Mouse (Mus musculus) bone marrow macrophage, adult 2 months (primary cell): Measurements from ENCODE around the gene Ncaph. TPM values are rescaled to one million over a fixed set of nuclear protein-coding genes. Genes with fewer than 3 reads are reported as not detected.

Source experiments
- H3K27ac ChIP-seq: 2 replicates; pipeline ENCODE4 v1.5.1; 2012; ENCODE audit warnings: low read depth, low read length; ENCODE audit not compliant: insufficient read depth
- H3K4me1 ChIP-seq: 2 replicates; pipeline ENCODE4 v1.6.1; 2012; ENCODE audit warnings: low read length; ENCODE audit not compliant: control insufficient read depth, insufficient read depth
- H3K4me3 ChIP-seq: 2 replicates; pipeline ENCODE4 v1.5.1; 2012; ENCODE audit warnings: mild to moderate bottlenecking, low read length, moderate library complexity; ENCODE audit not compliant: insufficient read depth
- CTCF ChIP-seq: IDR thresholded peaks from 2 replicates; pipeline ENCODE4 v1.5.1; 2012; ENCODE audit warnings: low read depth, mild to moderate bottlenecking, low read length, moderate library complexity
- POLR2A ChIP-seq: IDR thresholded peaks from 2 replicates; pipeline ENCODE4 v1.6.1; 2012; ENCODE audit warnings: mild to moderate bottlenecking, low read depth, low read length, borderline replicate concordance
- polyA plus RNA-seq: library from polyadenylated mRNA; stranded (reverse); fragments of >200 nt; gene quantifications from 2 replicates; pipeline ENCODE4 v1.2.4, GENCODE M21; 2012; ENCODE audit not compliant: missing spikeins, insufficient read depth, insufficient read length

Ncaph gene
- polyA plus RNA-seq, 1 experiment: 33.3 TPM

DNA sequence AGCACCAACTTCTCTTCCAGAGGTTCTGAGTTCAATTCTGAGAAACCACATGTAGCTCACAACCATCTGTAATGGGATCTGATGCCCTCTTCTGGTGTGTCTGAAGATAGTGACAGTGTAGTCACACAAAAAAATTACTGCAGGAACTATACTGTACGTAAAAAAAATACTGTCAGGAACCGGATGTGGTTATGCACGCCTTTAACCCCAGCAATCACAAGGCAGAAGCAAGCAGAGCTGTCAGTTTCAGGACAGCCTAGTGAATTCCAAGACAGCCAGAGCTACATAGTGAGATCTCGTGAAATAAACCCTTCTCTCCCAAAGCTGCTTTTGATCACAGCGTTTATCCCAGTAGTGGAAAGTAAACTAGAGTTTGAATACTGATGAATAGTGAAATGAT is 47.5 kb downstream of the Ncaph start:
- Histone ChIP-seq H3K4me3 (no peak overlapping the region), H3K4me1 (peaks cover 37% of the 10 kb centered on the region), H3K27ac (peak overlapping the region; percentile 71)
- no peak for TF ChIP-seq CTCF
- TF ChIP-seq POLR2A: no peak

DNA sequence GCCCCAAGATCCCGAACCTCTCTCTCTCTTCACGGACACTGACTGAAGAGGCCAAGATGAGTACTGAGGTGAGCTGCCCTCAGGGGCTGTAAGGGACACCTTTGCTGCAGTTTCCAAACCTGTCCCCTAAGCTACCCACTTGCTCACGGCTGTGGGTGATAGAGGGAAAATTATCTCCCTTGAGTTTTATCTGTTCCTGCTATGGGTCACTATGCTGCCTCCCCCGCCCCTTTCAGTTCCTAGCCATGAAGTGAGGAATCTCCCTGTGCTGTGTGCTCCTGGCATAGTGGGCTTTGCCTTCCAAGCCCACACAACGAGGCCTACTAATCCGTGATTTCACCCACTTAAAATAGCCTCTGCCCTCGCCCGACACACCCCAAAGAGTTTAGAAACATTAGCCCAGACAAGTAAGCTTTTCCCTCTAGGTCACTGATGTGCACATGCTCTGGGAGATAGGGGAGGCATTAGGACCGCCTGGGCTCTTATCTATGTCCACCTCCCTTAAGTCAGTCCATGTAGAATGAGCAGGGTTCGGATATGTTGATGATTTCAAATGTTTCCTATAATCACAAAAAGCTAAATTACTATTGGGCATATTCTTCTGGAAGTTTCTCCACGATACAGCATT is 53.0 kb downstream of the Ncaph start:
- Histone ChIP-seq H3K4me1 (peaks cover 54% of the 10 kb centered on the region), H3K27ac (peak overlapping the region; percentile 99), H3K4me3 (peak overlapping the region; percentile 59)
- no peak for TF ChIP-seq POLR2A
- no peak for TF ChIP-seq CTCF

DNA sequence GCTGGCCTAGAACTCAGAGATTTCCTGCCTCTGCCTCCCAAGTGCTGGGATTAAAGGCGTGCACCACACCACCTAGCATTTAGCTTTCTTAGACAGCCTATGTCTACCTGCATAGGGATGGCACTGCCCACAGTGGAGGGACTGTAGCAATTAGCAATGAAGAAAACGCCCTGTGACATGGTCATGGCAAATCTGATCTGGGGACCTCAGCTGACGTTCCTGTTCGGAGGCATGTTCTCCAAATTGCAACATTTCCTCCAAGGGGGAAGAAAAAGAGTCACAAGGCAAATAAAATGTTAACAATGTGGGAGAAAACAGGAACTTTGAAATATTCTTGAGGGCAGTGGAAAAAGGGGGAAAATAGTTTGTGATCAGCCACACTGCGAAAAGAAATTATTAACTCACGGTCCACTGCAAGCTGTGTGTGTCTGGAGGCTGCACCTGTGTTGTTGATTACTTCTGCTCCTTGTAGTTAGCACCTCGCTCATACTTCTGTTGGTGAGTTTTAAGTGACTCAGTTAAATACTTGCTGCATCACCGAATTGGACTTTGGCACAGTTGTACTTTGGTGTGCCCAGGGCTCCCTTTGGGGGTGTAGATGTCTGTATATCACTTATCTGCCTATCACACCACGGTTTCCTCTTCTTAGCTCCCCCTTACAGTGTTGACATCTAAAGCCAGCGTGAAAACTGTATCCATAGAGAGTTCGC is 53.7 kb downstream of the Ncaph start:
- H3K27ac ChIP-seq: peak overlapping the region; percentile 99
- peaks cover 48% of the 10 kb centered on the region for H3K4me1 ChIP-seq
- H3K4me3 ChIP-seq: peak overlapping the region; percentile 59
- no peak for TF ChIP-seq POLR2A
- no peak for TF ChIP-seq CTCF

DNA sequence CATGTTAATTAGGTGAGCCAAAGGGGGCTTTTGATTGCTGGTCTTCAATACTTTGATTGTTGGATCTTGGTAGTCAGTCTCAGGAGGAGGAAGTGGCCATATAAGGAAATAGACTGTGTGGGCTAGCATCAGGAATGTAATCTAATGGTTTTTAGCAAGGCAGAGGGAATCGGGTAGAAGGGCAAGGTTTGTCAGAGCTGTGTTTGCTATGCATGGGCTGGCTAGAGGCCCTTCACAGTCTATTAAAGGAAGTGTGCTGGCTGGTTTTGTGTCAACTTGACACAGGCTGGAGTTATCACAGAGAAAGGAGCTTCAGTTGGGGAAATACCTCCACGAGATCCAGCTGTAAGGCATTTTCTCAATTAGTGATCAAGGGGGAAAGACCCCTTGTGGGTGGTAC is 54.7 kb downstream of the Ncaph start:
- H3K4me1 ChIP-seq: peaks cover 38% of the 10 kb centered on the region
- H3K27ac ChIP-seq: peak overlapping the region; percentile 99
- peak overlapping the region; percentile 31 for H3K4me3 ChIP-seq

DNA sequence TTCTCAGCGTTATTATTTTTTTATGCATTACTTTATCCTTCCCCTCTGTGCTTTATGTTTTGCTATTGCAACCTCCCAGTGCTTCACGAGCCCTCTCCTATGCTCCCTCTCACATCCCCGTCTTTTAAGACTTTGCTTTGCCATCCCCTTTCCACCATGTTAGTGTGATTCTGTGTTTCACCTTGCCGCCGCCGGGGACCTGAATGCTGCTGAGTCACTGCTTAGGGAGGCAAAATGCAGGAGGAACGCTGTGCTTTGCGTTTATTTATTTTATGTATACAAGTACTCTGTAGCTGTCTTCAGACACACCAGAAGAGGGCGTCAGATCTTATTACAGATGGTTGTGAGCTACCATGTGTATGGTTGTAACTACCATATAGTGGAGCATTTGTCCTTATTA is 56.1 kb downstream of the Ncaph start:
- Histone ChIP-seq H3K4me1 (peaks cover 36% of the 10 kb centered on the region), H3K4me3 (no peak overlapping the region), H3K27ac (no peak overlapping the region)
- TF ChIP-seq CTCF (no peak), POLR2A (no peak)

DNA sequence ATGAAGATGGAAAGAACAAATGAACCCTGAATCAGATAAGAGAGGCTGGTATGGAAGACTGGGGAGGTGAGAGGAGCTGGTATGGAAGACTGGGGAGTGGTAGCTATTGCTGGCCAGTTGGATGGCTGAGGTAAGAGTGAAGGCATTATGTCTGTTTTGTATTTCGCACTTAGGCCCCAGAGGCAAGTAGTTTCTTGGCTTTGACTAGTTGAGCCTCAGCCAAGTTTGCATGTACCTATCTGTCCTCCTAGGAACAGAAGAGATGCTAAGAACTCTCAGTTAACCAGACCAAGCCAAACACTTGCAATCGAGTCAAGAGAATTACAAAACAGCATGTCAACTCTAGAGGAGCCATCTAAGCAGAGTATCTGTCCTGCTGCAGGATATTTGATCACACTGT is 59.6 kb downstream of the Ncaph start:
- Histone ChIP-seq H3K4me1 (peaks cover 30% of the 10 kb centered on the region), H3K4me3 (no peak overlapping the region), H3K27ac (no peak overlapping the region)
- TF ChIP-seq POLR2A: no peak
- TF ChIP-seq CTCF: no peak

DNA sequence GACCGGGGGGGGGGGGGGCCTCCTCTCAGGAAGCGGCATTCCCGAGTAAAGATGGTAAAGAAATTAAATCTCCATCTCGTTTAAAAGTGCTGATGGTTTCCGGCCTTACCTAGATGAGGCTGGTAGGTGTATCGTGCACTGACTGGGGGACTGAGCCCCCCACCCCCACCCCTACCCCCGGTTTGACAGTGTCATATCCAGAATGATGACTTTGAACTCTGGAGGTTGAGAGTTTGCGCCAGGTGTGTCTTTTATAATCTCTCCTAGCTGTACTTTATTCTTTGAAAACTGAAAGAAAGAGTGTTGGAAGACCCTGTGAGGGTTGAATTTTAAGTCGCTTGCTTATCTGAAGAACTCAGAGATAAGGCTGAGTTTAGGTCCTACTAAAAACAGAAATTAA is 62.9 kb downstream of the Ncaph start:
- Histone ChIP-seq H3K4me3 (peak overlapping the region; percentile 80), H3K4me1 (peaks cover 13% of the 10 kb centered on the region), H3K27ac (peak overlapping the region; percentile 46)
- TF ChIP-seq POLR2A: no peak
- no peak for TF ChIP-seq CTCF

DNA sequence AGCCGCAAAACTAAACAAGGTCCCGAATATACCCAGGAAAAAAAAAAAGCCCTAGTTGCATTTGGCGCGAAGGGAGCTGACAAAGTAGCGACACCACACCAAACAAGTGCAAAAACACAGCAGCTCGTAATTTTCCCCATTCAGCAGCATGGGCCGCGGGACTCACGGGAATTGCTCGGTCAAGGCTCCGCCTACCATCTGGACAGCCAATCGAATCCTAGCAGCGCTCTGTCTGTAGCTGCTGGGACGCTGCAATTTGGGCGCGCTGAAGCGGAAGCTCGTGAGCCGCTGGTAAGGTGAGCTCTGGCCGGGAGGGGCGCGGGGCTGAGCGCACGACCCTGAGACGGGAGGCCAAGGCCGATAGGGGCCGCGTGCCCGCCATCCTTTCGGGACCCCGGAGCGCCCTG is 63.3 kb downstream of the Ncaph start, which contains the start of gene Blvra:
Gene Blvra (plus strand): TSS at position 231 of the 407 bp plus-strand sequence.
- Histone ChIP-seq H3K4me3 (peak within 1 kb of the TSS; percentile 80), H3K4me1 (peaks cover 13% of the 10 kb centered on the region), H3K27ac (peak within 1 kb of the TSS; percentile 48)
- no peak for TF ChIP-seq POLR2A
- no peak for TF ChIP-seq CTCF

DNA sequence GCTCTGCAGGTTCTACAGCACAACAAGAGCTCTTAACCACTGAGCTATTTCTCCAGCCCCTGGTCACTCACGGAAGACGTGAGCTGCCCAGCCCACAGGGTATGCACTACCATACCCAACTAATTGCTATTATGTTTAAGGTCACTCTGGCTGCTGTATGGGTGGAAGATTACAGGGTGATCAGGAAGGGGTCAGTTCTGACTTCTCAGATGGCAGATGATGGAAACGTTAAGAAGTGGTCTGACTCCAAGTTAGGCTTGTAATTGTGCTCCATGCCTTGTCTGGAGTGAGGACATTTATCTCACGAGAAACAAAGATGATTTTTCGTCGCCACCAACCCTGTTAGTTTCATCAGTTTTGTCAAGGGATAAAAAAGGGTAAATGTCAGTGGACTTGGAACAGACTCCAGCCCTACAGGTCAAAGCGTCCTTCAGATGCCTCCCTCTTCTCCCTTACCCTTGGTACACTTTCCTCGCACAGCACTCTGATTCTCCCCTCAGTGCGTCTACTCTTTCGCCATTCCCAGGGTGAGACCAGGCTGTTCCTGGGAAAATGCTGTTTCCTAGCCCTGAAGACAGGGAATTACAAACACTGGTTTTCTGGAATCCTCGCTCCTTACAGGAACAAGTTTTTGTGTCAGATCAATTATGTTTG is 63.8 kb downstream of the Ncaph start:
- peak overlapping the region; percentile 48 for H3K27ac ChIP-seq
- peaks cover 13% of the 10 kb centered on the region for H3K4me1 ChIP-seq
- TF ChIP-seq CTCF (no peak), POLR2A (no peak)
- peak overlapping the region; percentile 35 for H3K4me3 ChIP-seq

DNA sequence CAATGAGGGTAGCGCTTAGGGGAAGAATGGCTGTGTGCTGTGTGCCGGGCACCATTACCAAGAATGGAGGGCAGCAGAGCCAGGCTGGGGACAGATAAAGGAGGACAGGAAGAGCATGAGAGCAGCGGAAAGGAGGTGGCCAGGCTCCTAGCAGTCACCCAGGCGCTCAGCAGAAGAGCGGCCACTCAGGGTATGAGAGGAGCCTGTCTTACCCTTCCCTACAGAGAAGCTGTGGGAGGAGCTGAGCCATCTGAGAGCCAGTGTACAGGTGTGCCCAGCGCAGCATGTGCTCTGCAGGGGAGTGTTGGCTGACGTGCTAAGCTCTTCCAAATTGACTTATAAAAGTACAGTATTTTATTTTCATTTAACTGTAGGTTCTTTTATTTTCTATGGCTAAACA is 64.9 kb downstream of the Ncaph start:
- H3K27ac ChIP-seq: no peak overlapping the region
- no peak overlapping the region for H3K4me3 ChIP-seq
- H3K4me1 ChIP-seq: peaks cover 13% of the 10 kb centered on the region
- TF ChIP-seq POLR2A: no peak
- no peak for TF ChIP-seq CTCF
